Mouse (Mus musculus): ENCODE measurements at regions not wholly inside any gene's neighbourhood (a gene's known extent, or its start where the extent isn't known, plus 50 kb on each side); places are given as distances from the start of the nearest gene placed in this dataset.

- no peak for TF ChIP-seq CTCF (IDR thresholded peaks at IDR 0.05; ENCODE audit: insufficient read depth, low read depth, low read length)
- no peak for TF ChIP-seq POLR2A (IDR thresholded peaks at IDR 0.05; ENCODE audit: insufficient read depth, low read depth, low read length)
Observed at GRCm38 (mm10) chr10:46006319-46006718, 428.7 kb downstream of the Hace1 start.
